Mouse (Mus musculus) cerebellum, postnatal 25 days (tissue): ENCODE measurements around the gene Surf1.
"Not testable (repeated sequence)": the region's sequence is repeated elsewhere in the genome, so short reads cannot be mapped to it uniquely, and the experiment has no call there.

Source experiments
- DNase-seq, 2 experiments: peaks; one replicate each; pipeline ENCODE4 v3.0.0; 2021; ENCODE audit warnings: mixed read lengths in 2 of 2

The Surf1 gene

DNA sequence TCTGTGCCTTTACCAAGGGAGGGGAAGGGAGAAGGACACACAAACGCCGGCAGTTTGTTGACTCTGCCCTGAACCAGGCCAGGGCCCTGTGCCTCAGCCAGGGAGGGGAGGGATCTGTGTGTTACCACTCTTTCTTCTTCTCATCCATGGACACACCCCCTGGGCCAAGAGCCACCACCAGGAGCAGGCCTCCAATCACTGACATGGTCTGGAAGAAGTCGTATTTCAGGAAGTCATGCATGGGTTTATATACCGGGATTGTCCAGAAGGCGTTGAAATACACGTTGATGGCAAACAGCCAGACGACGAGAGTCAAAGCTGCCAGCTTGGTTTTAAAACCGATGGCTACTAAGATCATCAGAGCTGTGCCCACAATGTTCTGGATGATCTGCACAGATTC, 5.5 kb upstream of the Surf1 start:
- no peak for DNase-seq

DNA sequence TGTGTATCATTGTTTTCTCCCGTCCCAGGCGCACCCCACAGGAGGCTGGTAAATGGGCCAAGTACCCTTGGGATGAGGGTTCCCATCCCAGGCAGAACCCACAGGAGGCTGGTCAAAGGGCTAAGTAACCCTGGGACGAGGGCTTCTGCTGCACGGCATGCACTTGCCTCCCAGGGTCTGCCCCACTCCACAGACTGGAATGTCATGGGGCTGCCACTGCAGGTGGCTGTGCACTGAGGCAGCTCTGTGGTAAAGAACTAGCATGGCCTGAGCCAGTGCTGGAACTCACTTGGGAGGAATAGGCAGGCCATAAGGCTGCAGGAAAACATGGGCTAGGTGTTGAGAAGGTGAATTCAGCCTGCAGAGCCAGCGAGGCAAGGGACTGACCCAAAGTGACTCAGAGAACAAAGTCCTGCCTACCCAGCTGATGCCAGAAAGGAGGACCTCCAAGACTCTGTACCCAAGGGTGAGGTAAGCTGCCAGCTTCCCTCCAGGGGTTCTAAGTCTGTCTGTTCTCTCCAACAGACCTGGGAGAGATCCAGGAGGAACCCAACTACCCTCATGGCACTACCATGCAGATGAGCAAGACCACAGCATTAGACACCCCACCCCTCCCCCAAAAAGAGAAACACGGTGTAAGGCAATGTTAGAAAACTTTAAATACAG, 4.0 kb upstream of the Surf1 start:
- no peak for DNase-seq

DNA sequence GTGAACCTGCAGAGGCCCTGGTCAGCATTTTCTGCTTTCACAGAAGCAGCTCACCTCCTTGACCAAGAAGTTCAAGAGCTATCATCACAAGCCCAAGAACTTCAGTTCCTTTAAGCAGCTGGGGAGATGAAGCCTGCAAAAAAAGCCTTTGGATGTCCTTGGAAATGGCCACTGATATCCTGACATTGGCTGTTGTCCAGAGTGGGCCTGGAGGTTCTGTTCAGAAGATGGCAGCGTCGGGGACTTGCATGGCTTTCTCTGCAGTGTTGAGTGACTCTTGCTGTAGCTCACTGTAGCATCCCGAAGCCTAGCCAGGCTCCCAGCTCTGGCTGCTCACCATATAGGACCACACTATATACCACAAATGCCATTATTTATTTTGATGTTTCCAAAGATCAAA, 3.4 kb upstream of the Surf1 start:
- DNase-seq = no peak

DNA sequence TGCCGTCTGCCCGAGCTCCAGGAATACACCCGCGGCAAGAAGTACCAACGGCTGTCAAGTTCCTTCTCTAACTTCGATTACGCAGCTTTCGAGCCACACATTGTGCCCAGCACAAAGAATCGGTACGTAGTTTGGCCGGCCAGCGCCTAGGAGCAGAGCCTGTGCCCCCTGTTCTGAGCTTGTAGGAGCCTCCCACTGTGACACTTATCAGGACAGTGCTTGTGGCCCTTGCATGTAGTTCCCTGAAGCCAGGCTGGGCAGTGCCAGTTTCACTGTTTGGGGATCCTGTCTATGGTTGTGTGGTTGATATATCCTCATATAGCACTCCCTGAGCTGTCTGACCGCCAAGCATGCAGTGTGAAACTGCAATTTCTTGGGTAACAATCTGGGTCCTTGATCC, 408 bp upstream of the Surf1 start:
- DNase-seq = no peak

DNA sequence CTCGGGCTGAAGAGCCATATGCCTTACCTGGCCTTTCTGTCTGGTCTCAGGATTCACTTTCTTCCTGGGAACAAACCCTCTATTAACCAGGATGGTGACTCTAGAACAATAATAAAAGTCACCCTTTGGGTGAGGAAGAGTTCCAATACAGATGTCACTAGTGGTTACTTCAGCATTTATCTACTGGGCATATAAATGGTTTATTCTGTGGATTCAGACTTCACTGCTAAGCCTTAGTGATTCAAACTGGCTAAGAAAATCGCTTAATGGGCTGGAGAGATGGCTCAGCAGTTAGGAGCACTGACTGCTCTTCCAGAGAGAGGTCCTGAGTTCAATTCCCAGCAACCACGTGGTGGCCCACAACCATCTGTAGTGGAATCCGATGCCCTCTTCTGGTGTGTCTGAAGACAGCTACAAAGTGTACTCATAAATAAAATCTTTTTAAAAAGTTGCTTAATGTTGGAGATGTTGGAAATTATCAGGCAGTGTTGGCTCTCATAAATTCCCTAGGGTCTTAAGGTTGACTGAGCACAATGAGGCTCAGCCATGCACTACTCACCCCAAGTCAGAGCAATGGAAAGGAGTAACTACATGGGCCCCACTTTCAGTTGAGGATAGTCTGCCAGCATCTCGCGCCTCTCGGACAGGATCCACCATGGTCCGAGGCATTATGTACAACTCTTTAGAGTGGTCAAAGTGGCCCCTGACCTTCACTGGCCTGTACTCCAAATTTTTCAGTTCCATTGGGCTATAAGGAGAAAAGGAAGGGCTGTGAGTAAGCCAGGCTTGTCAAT, 2.0 kb downstream of the Surf1 start:
- DNase-seq = no peak

DNA sequence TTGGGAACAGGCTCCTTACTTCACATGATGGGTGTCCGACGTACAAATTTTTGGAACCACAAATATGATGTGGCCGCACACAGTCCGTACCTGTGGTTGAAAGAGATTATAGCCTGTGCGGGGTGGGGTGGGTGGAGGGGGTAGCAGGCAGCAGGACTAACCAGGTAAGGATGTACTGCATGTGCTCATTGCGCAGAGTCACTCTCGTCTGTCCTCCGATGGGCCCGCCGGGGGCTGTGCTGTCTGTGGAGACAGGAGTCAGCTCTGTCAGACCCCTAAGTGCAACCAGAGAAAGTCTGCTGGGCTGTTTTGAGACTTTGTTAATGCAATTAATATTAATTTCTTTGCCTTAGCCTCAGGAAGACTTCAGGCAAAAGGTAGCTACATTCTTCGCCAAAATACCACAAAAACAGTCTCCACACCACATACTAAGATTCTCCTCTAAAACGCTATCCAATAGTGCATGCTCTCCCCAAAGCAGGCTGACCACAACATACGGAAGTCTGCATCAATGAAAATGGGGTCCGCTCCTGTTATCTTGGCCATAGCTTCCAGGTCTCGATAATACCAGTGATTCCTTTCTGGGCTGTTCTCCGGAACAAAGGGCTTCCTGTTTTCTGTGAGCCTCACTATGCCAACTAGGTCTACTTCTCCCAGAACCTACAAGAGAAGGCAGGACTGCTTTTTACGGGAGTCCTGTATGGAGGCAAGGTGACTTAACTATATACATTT, 2.7 kb downstream of the Surf1 start:
- no peak for DNase-seq

DNA sequence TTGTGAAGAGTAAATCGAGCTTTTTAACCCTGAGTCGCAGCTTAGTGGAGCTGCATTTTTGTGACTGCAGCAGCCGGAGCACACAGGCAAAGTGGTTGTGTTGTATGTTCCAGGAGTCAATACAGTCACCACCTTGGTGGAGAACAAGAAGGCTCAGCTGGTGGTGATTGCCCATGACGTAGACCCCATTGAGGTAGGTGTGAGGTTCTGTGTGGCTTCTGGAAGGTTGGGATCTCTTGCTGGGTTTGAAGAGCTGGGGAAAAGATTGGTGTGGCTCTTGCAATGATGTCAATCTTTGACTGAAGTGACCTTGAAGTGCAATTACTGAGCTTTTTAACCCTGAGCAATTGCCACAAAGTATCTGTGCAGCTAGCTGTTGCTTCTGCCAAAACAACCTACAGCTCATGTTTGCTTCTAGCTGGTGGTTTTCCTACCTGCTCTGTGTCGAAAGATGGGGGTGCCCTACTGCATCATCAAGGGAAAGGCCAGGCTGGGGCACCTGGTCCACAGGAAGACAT, 4.0 kb downstream of the Surf1 start:
- DNase-seq = no peak

DNA sequence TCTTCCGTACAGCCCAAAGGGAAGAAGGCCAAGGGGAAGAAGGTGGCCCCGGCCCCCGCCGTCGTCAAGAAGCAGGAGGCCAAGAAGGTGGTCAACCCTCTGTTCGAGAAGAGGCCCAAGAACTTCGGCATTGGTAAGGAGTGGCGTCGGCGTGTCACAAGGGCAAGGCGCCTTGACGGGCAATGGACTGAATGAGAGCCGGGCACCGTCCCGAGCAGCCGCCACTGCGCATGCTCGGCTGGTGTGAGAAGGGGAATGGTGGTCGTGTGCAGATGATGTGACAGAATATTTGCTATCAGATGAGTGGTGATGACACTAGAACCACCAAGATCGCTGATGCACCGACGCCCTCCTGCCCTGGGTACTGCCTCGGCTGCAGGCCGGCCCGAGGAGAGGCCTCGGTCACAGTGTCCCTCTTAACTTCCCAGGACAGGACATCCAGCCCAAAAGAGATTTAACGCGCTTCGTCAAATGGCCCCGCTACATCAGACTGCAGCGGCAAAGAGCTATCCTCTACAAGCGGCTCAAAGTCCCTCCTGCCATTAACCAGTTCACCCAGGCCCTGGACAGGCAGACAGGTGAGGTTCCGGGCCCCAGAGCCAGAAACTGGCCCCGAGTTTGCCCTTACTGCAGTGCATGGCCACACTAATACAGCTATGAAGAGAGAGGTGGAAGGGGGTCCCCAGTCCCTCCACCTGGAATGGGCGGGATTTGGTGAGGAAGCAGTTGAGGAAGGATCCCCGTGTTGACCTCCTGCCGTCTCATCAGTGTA, 5.2 kb downstream of the Surf1 start:
- peak in 1 of 2 experiments; percentile 72 for DNase-seq

DNA sequence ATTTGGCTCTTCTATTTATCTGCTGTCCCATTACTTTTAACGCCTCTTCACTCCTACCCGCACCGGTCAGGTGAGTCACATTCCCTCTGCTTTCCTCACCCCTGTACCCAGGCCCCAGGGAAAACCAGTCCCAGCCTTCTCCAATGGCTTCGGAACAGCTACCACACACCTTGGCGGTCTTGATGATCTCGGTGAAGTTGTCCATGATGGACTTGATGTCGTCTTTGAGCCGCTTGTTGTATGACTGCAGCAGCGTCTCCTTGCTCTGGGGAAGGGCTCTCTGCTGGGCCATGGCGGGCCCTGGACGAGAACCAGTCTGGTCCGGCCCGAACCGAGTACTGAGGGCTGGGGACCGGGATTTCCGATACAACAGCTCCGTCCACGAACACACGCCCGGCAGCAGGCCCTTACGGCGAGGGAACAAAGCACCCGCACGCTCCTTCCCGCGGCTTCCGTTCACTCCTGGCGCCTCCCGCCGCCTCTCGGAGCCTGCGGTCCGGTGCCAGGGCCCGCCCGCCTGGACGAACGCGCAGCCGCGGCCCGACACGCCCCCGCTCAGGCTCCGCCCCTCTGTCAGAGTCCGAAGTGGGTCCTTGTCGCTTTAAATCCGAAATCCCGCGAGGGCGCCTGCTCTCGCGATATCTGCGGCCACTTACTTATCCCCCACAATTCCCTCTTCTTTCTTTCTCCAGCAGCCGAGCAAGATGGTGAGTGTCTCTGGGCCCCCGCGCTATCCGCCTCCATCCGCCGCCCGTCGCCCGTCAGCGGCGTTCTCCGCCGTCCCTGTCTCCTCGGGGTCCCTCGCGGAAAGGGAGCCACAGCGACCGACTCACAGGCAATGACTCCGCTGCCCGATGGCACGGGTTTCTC, 6.0 kb downstream of the Surf1 start, which contains the start of the genes Med22 and Rpl7a:
TSS of gene Med22 (minus strand) at position 554 of the 870 bp plus-strand sequence.
TSS of gene Rpl7a (plus strand) at position 641 of the 870 bp plus-strand sequence.
- DNase-seq = peak; percentile 100

DNA sequence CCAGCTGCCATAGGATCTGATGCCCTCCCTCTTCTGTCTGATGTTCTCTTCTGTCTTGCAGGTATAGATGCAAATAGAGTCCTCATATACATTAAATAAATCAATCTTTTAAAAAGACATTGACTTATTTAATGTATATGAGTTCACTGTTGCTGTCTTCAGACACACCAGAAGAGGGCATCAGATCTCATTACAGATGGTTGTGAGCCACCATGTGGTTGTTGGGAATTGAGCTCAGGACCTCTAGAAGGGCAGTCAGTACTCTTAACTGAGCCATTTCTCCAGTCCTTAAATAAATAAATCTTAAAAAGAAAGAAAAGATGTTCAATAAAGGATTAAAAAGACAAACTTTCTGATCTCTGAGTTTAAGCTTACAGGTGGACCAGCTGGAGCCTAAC, 6.9 kb downstream of the Surf1 start:
- no peak for DNase-seq

DNA sequence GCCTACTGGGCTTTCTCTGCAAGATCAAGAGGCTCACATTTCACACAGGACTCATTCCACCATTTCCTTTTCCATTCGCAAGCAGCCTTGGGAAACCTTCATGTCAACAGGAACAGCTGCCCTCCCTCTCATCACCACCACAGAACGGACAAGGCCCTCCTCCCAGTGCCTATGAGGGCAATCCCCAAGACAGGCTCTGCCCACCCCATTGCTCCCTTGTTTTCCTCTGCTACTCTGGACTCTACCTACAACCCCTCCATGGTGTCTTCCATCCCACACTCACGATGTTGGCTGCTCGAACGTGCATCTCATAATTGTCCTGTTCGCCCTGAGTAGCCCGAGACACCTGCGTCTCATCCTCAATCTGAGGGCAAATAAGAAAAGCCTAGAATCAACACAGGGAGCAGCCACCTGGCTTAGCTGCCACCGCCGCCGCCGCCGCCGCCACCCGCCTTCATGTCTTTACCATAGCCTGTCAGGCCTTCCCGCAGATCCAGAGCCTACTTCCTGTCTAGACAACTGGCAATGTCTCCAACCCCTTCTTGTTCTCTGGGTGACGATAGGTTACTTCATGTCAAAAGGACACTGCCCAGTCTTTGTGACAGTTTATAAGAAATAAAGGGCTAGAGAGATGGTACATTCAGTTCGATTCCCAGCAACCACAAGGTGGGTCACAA, 7.5 kb downstream of the Surf1 start:
- DNase-seq = no peak

DNA sequence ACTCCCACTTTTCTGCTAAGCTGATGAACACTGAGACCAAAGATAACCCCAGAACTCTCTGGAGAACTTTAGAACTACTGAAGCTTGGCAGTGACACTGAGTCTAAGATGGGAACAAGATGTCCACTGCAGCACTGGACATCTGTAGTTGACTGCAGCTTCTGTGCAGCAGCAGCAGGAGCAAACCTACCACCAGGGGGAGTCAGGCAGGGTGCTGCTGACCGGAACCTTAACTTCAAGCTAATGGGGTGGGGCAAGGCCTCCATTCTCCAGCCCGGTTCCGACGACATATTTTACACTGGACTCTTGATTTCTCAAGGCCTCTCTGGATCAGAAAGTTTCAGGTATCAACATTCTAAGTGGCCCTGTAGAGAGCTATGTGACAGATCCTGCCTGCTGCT, 9.2 kb downstream of the Surf1 start:
- peak in 1 of 2 experiments; percentile 60 for DNase-seq

DNA sequence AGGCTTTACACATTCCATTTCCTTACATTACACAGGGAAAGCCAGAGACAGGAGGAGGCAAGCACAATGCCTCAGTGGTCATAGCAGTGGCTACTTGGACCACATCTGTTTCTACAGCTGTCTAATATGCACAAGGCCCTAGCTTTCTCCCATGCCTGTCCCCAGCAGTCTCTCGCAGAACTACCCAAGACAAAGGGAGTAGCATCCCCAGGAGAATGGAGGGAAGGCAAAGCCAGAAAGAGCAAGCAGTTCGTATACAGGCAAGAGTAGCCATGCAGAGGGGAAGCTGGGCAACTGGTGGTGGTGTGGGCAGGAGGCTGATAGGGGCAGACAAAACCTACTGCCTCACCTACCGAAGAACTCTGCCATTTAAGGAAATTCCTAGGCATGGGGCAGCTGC, 9.9 kb downstream of the Surf1 start:
- no peak for DNase-seq

DNA sequence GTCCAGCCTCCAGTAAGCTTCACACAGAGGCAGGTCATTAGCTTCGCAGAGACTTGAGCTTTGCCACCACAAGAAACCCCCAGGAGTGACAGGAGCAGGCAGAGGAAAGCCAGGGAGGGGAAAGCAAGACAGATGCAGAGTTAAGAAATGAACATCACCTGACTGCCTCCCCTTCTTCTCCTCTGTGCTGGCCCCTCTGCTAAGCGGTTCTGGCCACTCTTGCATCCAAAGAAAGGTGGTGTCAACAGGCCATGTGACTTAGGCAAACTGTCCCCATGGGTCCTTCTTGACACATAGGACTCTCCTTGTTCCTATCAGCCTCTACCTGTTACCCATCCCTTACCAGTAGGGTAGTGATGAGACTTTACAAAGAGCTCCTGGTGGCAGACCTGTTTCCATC, 10.4 kb downstream of the Surf1 start:
- DNase-seq = no peak

DNA sequence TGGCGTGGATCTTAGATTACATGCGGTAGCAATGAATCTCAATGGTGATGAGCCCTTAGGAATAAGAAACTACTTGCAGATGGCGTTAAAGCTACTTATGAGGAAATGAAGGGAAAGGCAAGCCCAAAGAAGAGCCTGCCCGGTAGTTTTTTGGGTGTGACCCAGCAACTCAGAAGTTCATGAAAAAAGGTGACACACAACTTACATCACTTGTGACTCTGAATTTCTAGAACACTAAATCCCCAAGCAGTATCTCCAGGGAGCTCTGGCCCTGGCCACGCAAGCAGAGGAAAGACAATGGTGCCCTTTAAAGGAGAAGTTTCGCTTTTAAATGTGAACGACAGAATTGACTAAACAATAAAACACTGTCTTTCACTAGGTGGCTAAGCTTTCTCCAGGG, 13.0 kb downstream of the Surf1 start:
- DNase-seq = no peak

DNA sequence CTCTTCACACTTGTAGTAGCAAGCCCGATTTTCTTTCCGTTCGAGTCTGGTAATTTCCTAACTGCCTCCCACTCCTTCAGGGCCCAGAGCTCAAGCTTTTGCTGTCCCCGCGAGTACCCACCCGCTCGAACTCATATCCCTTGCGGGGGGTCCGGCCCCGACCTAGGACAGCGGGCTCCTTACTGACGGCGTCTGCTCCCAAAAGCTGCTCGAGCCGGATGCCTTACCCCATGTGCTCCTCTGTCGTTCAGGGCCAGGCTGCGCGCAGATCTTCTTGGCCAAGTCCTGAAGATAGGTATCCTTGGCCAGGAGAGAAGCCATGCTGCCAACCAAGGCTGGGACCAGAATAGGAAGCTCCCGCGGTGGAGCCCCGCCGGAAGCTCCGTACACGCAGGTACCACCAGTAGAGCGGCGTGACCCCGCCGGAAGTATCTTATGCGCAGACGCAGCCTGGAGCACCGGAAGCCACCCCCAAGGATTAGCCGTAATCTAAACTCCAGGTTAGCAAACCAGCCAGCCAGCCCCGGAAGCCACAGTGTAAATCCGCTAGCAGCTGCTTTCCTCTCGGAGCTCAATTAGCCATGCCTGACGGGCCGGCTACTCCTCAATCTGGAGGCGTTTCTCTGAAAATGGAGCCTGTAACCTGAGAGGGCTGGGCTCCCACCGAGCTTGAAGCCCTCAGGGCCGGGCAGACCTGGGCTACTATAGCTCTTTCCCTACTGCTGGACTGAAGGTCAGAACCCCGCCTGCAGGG, 13.7 kb downstream of the Surf1 start, which contains the start of gene Surf6:
TSS of gene Surf6 (minus strand) at position 413 of the 754 bp plus-strand sequence.
- peak; percentile 95 to 96 for DNase-seq

DNA sequence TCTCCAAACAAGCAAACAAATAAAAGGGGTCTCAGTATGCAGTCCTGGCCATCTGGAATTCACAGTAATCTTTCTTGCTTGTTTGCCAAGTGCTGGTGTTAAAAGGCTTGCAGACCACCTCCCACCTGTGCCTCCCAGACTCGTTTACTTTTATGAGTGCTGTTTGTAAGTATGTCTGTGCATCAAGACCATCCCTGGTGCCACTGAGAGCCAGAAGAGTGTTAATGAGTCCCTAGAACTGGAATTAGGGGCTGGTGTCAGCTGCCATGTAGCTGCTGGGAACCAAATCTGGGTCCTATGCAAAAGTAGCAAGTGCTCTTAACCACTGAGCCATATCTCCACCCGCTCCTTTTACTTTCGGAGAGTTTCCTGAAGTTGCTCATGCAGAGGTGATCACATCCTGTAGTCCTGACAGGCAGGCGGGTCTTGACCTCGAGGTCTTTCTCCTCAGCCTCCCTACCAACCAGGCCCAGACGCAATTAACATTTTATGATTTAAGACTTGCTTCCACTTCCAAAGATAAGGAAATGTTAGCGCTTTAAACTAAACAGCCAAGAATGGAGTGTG, 14.4 kb downstream of the Surf1 start:
- no peak for DNase-seq

DNA sequence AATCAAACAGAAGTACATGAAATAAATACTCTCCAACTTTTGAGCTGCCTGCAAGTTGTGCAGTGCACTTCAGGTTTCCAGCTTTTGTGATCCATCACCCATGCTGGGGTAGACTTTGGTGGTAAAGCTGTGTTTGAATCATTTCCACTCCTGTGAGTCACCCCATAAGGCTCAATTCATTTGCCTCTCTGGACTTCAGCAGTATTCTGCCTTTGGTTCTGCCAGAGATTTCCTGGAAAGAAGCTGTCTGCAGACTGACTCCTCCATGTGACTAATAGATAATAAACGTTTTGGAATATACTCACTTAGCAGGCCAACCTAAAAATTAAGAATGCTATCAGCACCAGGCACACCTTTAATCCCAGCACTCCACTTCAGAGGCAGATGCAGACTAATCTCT, 15.6 kb downstream of the Surf1 start:
- DNase-seq = no peak

DNA sequence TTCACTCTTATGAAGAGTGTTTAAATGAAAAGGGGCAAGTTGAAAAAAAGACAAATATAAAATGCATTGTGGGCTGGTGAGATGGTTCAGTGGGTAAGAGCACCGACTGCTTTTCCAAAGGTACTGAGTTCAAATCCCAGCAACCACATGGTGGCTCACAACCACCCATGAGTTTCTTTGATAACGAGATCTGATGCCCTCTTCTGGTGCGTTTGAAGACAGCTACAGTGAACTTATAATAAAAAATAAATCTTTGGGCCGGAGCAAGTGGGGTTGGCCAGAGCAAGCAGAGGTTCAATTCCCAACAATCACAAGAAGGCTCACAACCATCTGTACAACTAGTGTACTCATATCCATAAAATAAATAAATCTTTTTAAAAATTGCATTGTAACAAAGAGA, 20.4 kb downstream of the Surf1 start:
- no peak for DNase-seq

DNA sequence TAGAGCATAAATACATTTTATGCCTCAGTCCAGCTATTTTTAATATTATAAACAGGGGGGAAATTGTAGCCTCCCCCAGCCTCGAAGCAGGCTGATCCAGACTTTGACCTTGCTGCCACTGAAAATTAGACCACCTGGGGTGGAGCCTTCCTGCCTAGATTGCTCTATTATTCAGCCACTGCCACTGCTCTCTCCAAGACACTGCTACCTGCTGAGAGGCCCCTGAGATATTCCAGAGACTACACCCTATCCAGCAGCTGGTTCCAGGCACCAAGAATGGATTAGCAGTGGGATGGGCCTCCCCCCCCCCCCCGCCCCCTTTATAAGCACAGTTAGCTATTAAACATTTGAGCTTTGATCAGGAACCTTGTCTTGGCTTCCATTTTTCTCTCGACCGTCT, 30.2 kb downstream of the Surf1 start:
- DNase-seq = not testable (repeated sequence)
